Mouse (Mus musculus) neural tube, embryonic 14.5 days (tissue): Measurements from ENCODE around the gene Dync1h1. TPM values are rescaled to one million over a fixed set of nuclear protein-coding genes. Genes with fewer than 3 reads are reported as not detected.
A peak's percentile ranks its signal among the peaks of the same experiment; 100 is the strongest.
"Not testable (repeated sequence)": the region's sequence is repeated elsewhere in the genome, so short reads cannot be mapped to it uniquely, and the experiment has no call there.

Experiments used
- ATAC-seq: fragments of 200-750 bp; cut with Nextera tagmentation; 2 replicates; pipeline ENCODE4 v1.8.0; 2017; ENCODE audit warnings: low read depth, mild to moderate bottlenecking, moderate TSS enrichment, moderate library complexity
- H3K27ac ChIP-seq: fragments of 300-500 bp; sonication (generic); 2 replicates; pipeline ENCODE4 v1.5.1; 2014; ENCODE audit warnings: low read depth, mild to moderate bottlenecking, control low read depth, low read length, moderate library complexity, mixed read lengths
- H3K27me3 ChIP-seq: fragments of 300-500 bp; sonication (generic); 2 replicates; pipeline ENCODE4 v1.6.1; 2014; ENCODE audit warnings: low read length; ENCODE audit not compliant: control insufficient read depth, insufficient read depth
- H3K36me3 ChIP-seq: fragments of 300-500 bp; sonication (generic); 2 replicates; pipeline ENCODE4 v1.6.1; 2014; ENCODE audit warnings: low read length, mixed read lengths; ENCODE audit not compliant: control insufficient read depth, insufficient read depth
- H3K4me1 ChIP-seq: fragments of 300-500 bp; sonication (generic); 2 replicates; pipeline ENCODE4 v1.6.1; 2014; ENCODE audit warnings: low read length; ENCODE audit not compliant: control insufficient read depth, insufficient read depth
- H3K4me2 ChIP-seq: fragments of 300-500 bp; sonication (generic); 2 replicates; pipeline ENCODE4 v1.6.1; 2014; ENCODE audit warnings: mild to moderate bottlenecking, low read depth, low read length, control low read depth
- H3K4me3 ChIP-seq: fragments of 300-500 bp; sonication (generic); 2 replicates; pipeline ENCODE4 v1.5.1; 2014; ENCODE audit warnings: low read depth, low read length, control low read depth, mixed read lengths
- H3K9ac ChIP-seq: fragments of 300-500 bp; sonication (generic); replicated peaks from 2 replicates; pipeline ENCODE4 v1.6.1; 2014; ENCODE audit warnings: low read depth, mild to moderate bottlenecking, control low read depth, low read length, mixed read lengths
- H3K9me3 ChIP-seq: fragments of 300-500 bp; sonication (generic); 2 replicates; pipeline ENCODE4 v1.6.1; 2016; ENCODE audit warnings: low read length; ENCODE audit not compliant: control insufficient read depth
- WGBS: fragments of 180-500 bp; shearing (Covaris S2); extraction: QIAGEN DNeasy Blood & Tissue Kit; methylation state at CpG from one replicate; pipeline ENCODE4 v1.1.7; 2014; 5-methylcytosine and 5-hydroxymethylcytosine counted together
- polyA plus RNA-seq: library from polyadenylated mRNA; unstranded; fragments of >200 nt; fragmentation: Nextera tagmentation; extraction: Ambion mirVana; gene quantifications from 2 replicates; pipeline ENCODE4 v1.2.1, GENCODE M21; 2014

The Dync1h1 gene
- polyA plus RNA-seq, 1 experiment from 2014 or later: 107 TPM

DNA sequence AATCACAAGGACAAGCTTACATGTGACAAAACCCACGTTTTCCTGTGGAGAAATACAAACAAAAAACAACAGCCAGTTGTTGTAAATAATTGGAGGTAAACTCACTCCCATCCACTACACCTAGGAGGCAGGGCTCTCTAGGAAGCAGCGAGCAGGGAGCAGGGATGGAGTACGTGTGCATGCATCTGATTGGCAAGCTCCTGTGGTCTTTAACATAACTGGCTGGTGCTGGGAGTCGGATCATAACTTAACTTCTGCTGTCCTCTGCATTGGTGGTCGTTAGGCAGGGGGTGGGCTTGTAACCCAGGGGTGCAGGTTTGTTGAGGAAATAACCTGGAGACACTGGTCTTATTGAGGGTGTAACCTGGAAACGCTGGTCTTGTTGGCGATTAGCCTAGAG is 102.4 kb downstream of the Dync1h1 start:
- no peak overlapping the region for H3K4me2 ChIP-seq
- H3K9ac ChIP-seq: no peak overlapping the region
- no peaks in the 10 kb centered on the region for H3K9me3 ChIP-seq
- no peak overlapping the region for H3K27ac ChIP-seq
- WGBS: 80% methylated on average over 7 of the region's 7 CpGs
- H3K27me3 ChIP-seq: no peaks in the 10 kb centered on the region
- no peak overlapping the region for H3K4me3 ChIP-seq
- no peaks in the 10 kb centered on the region for H3K4me1 ChIP-seq
- no peaks in the 10 kb centered on the region for H3K36me3 ChIP-seq
- no peak for ATAC-seq

- ATAC-seq, H3K4me1 ChIP-seq, H3K9me3 ChIP-seq, H3K27ac ChIP-seq, H3K27me3 ChIP-seq, H3K9ac ChIP-seq, H3K4me2 ChIP-seq, H3K36me3 ChIP-seq, H3K4me3 ChIP-seq: not testable (repeated sequence)
- 81% methylated on average over 4 of the region's 4 CpGs for WGBS
Observed at GRCm38 (mm10) chr12:110705419-110705818, 104.2 kb downstream of the Dync1h1 start.

DNA sequence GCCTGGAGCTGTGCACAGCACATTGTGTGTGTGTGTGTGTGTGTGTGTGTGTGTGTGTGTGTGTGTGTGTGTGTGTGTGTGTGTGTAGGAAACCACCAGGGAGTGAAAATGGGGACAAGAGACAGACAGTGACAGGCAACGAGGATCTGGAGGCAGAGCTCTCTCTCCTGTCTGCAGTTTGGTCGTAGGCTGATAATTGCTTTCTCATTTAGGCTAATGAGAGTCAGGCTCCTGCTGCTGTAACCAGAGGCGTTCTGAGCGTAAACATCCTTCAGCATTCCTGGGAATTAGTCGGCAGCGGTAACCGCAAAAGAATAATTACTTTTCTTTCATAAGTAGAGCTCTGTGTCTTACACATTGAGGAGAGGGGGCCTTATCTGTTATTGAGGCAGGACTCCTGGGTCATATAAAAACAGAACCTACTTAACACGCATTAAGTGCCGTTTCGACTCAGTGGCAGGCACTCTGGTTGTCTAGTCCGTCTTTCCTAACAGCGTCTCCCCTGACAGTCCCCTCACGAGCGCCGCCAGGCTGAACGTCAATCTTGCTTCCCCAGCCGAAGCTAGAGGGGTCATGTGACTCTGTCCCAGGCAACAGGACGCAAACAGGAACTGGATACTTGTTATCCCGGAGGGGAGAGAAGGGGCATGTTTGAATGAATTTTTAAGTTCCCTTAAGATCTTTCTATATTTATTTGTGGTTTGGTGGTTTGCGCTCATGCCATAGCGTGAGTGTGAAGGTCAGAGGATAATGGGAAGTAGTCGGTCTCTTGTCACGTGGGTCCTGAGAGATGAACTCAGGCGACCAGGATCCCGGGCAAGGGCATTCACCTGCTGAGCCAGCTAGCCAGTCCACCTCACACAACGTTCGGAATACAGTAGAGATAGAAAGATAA is 105.3 kb downstream of the Dync1h1 start:
- WGBS: under 1% methylated on average over 27 of the region's 27 CpGs
- peak overlapping the region; percentile 17 for H3K27ac ChIP-seq
- H3K36me3 ChIP-seq: no peaks in the 10 kb centered on the region
- no peaks in the 10 kb centered on the region for H3K9me3 ChIP-seq
- H3K27me3 ChIP-seq: no peaks in the 10 kb centered on the region
- no peak overlapping the region for H3K9ac ChIP-seq
- no peaks in the 10 kb centered on the region for H3K4me1 ChIP-seq
- peak overlapping the region; percentile 52 for H3K4me2 ChIP-seq
- ATAC-seq: peak; percentile 85
- H3K4me3 ChIP-seq: peak overlapping the region; percentile 27

GRCm38 (mm10) chr12:110707451-110707850 is 106.2 kb downstream of the Dync1h1 start:
- H3K36me3 ChIP-seq: no peaks in the 10 kb centered on the region
- H3K4me1 ChIP-seq: no peaks in the 10 kb centered on the region
- ATAC-seq: no peak
- no peak overlapping the region for H3K4me3 ChIP-seq
- no peak overlapping the region for H3K4me2 ChIP-seq
- H3K27me3 ChIP-seq: no peaks in the 10 kb centered on the region
- no peak overlapping the region for H3K27ac ChIP-seq
- 90% methylated on average over 7 of the region's 7 CpGs for WGBS
- H3K9me3 ChIP-seq: no peaks in the 10 kb centered on the region
- no peak overlapping the region for H3K9ac ChIP-seq

- no peaks in the 10 kb centered on the region for H3K36me3 ChIP-seq
- no peaks in the 10 kb centered on the region for H3K9me3 ChIP-seq
- H3K4me2 ChIP-seq: no peak overlapping the region
- no peak overlapping the region for H3K9ac ChIP-seq
- ATAC-seq: no peak
- 75% methylated on average over 5 of the region's 5 CpGs for WGBS
- H3K27me3 ChIP-seq: no peaks in the 10 kb centered on the region
- H3K27ac ChIP-seq: no peak overlapping the region
- H3K4me1 ChIP-seq: no peaks in the 10 kb centered on the region
- no peak overlapping the region for H3K4me3 ChIP-seq
Observed at GRCm38 (mm10) chr12:110711270-110711669, 110.0 kb downstream of the Dync1h1 start.

GRCm38 (mm10) chr12:110713784-110714183 is 112.5 kb downstream of the Dync1h1 start:
- no peak overlapping the region for H3K4me3 ChIP-seq
- H3K27me3 ChIP-seq: no peaks in the 10 kb centered on the region
- H3K27ac ChIP-seq: no peak overlapping the region
- H3K9me3 ChIP-seq: no peaks in the 10 kb centered on the region
- no peak overlapping the region for H3K4me2 ChIP-seq
- no peak for ATAC-seq
- H3K4me1 ChIP-seq: no peaks in the 10 kb centered on the region
- H3K36me3 ChIP-seq: no peaks in the 10 kb centered on the region
- no peak overlapping the region for H3K9ac ChIP-seq
- 97% methylated on average over 6 of the region's 6 CpGs for WGBS

DNA sequence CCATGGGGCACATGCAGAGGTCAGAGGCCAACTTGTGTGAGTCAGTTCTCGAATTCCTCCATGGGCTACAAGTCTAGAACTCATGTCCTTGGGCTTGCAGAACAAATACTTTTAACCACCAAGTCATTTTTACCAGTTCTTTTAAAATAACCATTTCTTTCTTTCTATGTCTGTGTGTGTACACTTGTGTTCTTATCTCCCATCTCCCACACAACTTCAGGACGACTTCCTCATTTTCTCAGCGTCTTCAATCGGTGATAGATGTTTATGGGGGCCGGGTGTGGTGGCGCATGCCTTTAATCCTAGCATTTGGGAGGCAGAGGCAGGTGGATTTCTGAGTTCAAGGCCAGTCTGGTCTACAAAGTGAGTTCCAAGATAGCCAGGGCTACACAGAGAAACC is 113.0 kb downstream of the Dync1h1 start:
- no peak overlapping the region for H3K27ac ChIP-seq
- 95% methylated on average over 6 of the region's 6 CpGs for whole genome bisulfite sequencing
- H3K4me3 ChIP-seq: no peak overlapping the region
- H3K4me1 ChIP-seq: no peaks in the 10 kb centered on the region
- ATAC-seq: no peak
- H3K4me2 ChIP-seq: no peak overlapping the region
- H3K9me3 ChIP-seq: no peaks in the 10 kb centered on the region
- H3K27me3 ChIP-seq: no peaks in the 10 kb centered on the region
- H3K36me3 ChIP-seq: no peaks in the 10 kb centered on the region
- H3K9ac ChIP-seq: no peak overlapping the region

- Histone ChIP-seq H3K27me3 (no peaks in the 10 kb centered on the region), H3K4me3 (no peak overlapping the region), H3K4me1 (no peaks in the 10 kb centered on the region), H3K4me2 (no peak overlapping the region), H3K9me3 (no peaks in the 10 kb centered on the region), H3K36me3 (no peaks in the 10 kb centered on the region), H3K9ac (no peak overlapping the region), H3K27ac (no peak overlapping the region)
- no peak for ATAC-seq
- WGBS: 30% methylated on average over 5 of the region's 5 CpGs
Observed at GRCm38 (mm10) chr12:110716004-110716403, 114.8 kb downstream of the Dync1h1 start.
